Mouse (Mus musculus): ENCODE measurements around the gene Plekhm2.

DNA sequence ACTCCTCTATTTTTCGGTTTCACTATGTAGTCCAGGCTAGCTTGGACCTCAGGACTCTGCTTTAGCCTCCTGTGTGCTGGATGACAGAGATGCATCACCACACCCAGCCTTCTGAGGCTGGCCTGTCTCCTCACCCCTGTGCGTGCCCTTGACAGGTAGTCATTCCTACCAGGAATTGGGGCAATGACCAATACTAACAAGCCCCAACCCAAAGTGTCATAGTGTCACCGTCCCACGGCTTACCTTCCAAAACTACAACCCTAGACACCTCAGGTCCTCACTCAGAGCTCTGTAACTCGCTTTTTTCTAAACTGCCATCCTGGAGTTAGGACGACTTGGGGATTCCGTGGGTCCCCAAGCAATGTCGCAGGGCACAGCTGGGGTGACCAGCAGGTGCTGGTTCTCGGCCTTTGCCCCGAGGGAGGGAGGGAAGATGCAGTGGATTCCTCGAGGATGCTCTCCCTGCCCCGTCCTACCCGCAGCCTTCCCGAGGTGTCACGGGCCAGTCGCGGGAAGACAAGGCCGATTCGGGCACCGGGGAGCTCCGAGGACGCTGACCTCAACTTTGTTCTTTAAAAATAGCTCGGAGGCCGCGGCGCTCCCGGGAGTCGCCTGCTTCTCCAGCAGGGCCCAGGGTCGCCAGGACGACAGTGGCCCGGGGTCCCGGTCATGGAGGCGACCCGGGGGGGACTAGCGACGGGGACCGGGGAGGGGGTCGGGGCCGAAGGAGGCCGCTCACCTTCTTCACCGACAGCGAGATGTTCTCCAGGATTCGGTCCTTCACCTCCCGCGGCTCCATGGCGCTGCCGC is 1.4 kb downstream of the Plekhm2 start:
- no peak for TF ChIP-seq MAX (IDR thresholded peaks at IDR 0.05; ENCODE audit: low read length)
- TF ChIP-seq POLR2A (IDR thresholded peaks at IDR 0.05; ENCODE audit: control insufficient read depth in 1 of 2, insufficient read depth in 1 of 2, low read depth in 1 of 2, low read length in 2 of 2, poor library complexity in 1 of 2), result no peak
- TF ChIP-seq KAT2A (conservative IDR thresholded peaks at IDR 0.05; ENCODE audit: low read depth, low read length), result no peak
- no peak for TF ChIP-seq ZC3H11A (IDR thresholded peaks at IDR 0.05; ENCODE audit: low read depth, low read length)
- TF ChIP-seq CTCF (IDR thresholded peaks at IDR 0.05 in 2 of 3, conservative IDR thresholded peaks at IDR 0.05 in 1 of 3; ENCODE audit: control insufficient read depth in 1 of 3, insufficient read depth in 1 of 3, low read depth in 2 of 3, low read length in 3 of 3, poor library complexity in 1 of 3, severe bottlenecking in 1 of 3), result no peak
- no peak for TF ChIP-seq GATA1 (IDR thresholded peaks at IDR 0.05; ENCODE audit: low read depth, low read length)
- no peak for TF ChIP-seq MYC (IDR thresholded peaks at IDR 0.05; ENCODE audit: low read depth, low read length)
- no peak for TF ChIP-seq MAFK (IDR thresholded peaks at IDR 0.05; ENCODE audit: borderline replicate concordance, low read depth, low read length)
- no peak for TF ChIP-seq E2F4 (IDR thresholded peaks at IDR 0.05; ENCODE audit: borderline replicate concordance, low read depth, low read length)

Data from MEL (cell line).